In genomic region chr6:4940086-4940485, GRCm38 (mm10) we compare ENCODE assay signal across 23 mouse cellular contexts. TPM values are rescaled to one million over a fixed set of nuclear protein-coding genes. Genes with fewer than 3 reads are reported as not detected.
DNase-seq lines count a peak whose midpoint lies in the region; ATAC-seq lines count a peak whose summit lies in the region.
"Had no signal": no experiment of that assay in that cellular context is flagged by ENCODE, and none has a peak within 500 bp of the region (broad histone marks: within the 10 kb centered on the region; RNA-seq: fewer than 3 reads in every experiment).

No protein-coding gene starts in this region.

- no peaks in the 10 kb centered on the region for H3K9me3 ChIP-seq in hindbrain, embryonic 10.5 days
- H3K9me3 ChIP-seq in hindbrain, embryonic 13.5 days: no peaks in the 10 kb centered on the region
- H3K9me3 ChIP-seq in embryonic facial prominence, embryonic 10.5 days: no peaks in the 10 kb centered on the region
- no peaks in the 10 kb centered on the region for H3K9me3 ChIP-seq in forebrain, embryonic 16.5 days (ENCODE audit: control insufficient read depth, low read length)
- H3K9me3 ChIP-seq: heart, embryonic 13.5 days; limb, embryonic 15.5 days; midbrain, embryonic 12.5 days had no signal

- H3K4me3 ChIP-seq in hindbrain, embryonic 10.5 days: no peak overlapping the region
- H3K4me3 ChIP-seq in hindbrain, embryonic 13.5 days: no peak overlapping the region
- no peak overlapping the region for H3K4me3 ChIP-seq in embryonic facial prominence, embryonic 10.5 days
- H3K4me3 ChIP-seq in forebrain, embryonic 16.5 days (replicated peaks; ENCODE audit: low read length): no peak overlapping the region
- H3K4me3 ChIP-seq: gastrocnemius, adult 2 months; heart, embryonic 13.5 days; limb, embryonic 15.5 days; midbrain, embryonic 12.5 days; myocyte had no signal

- H3K27ac ChIP-seq in hindbrain, embryonic 10.5 days: peak overlapping the region; percentile 64
- H3K27ac ChIP-seq in hindbrain, embryonic 13.5 days: no peak overlapping the region
- H3K27ac ChIP-seq in embryonic facial prominence, embryonic 10.5 days (replicated peaks): peak overlapping the region; percentile 80
- H3K27ac ChIP-seq in forebrain, embryonic 16.5 days (ENCODE audit: low read length): no peak overlapping the region
- H3K27ac ChIP-seq: gastrocnemius, adult 2 months; heart, embryonic 13.5 days; limb, embryonic 15.5 days; midbrain, embryonic 12.5 days; stomach, postnatal 0 days had no signal

- H3K36me3 ChIP-seq in hindbrain, embryonic 10.5 days: 0 out of 2 replicates have a peak, but pooled peaks cover 7% of the 10 kb centered on the region
- H3K36me3 ChIP-seq in hindbrain, embryonic 13.5 days: no peaks in the 10 kb centered on the region
- H3K36me3 ChIP-seq in embryonic facial prominence, embryonic 10.5 days (replicated peaks): peaks cover 5% of the 10 kb centered on the region; the same call in 1 of the 2 replicates
- no peaks in the 10 kb centered on the region for H3K36me3 ChIP-seq in forebrain, embryonic 16.5 days (ENCODE audit: control insufficient read depth, insufficient read depth)
- H3K36me3 ChIP-seq: limb, embryonic 15.5 days; midbrain, embryonic 12.5 days had no signal

- H3K4me1 ChIP-seq in hindbrain, embryonic 10.5 days (replicated peaks): peaks cover 35% of the 10 kb centered on the region
- peaks cover 5% of the 10 kb centered on the region for H3K4me1 ChIP-seq in hindbrain, embryonic 13.5 days (replicated peaks)
- peaks cover 49% of the 10 kb centered on the region for H3K4me1 ChIP-seq in embryonic facial prominence, embryonic 10.5 days
- H3K4me1 ChIP-seq in forebrain, embryonic 16.5 days (replicated peaks; ENCODE audit: control insufficient read depth, insufficient read depth, low read length): 0 out of 2 replicates have a peak, but pooled peaks cover 8% of the 10 kb centered on the region

- ATAC-seq in hindbrain, embryonic 13.5 days (ENCODE audit: low FRiP score): no peak
- ATAC-seq in forebrain, embryonic 16.5 days: 0 out of 2 replicates have a peak, but pooled peaks have one; percentile 24
- ATAC-seq: CD4-positive, CD25-positive, alpha-beta regulatory T cell, adult 4 months; lung, postnatal 0 days; Patski had no signal

- 72% methylated on average over 6 of the region's 6 CpGs for WGBS in hindbrain, embryonic 10.5 days
- WGBS in hindbrain, embryonic 13.5 days: 69% methylated on average over 6 of the region's 6 CpGs
- WGBS in embryonic facial prominence, embryonic 10.5 days: 49% methylated on average over 6 of the region's 6 CpGs
- 58% methylated on average over 6 of the region's 6 CpGs for WGBS in forebrain, embryonic 16.5 days

- H3K4me2 ChIP-seq in hindbrain, embryonic 13.5 days: no peak overlapping the region
- no peak overlapping the region for H3K4me2 ChIP-seq in forebrain, embryonic 16.5 days (ENCODE audit: low read length)
- H3K4me2 ChIP-seq: heart, embryonic 13.5 days; limb, embryonic 15.5 days; midbrain, embryonic 12.5 days had no signal

- H3K9ac ChIP-seq in hindbrain, embryonic 13.5 days: no peak overlapping the region
- H3K9ac ChIP-seq in forebrain, embryonic 16.5 days (replicated peaks; ENCODE audit: low read depth, low read length): no peak overlapping the region
- H3K9ac ChIP-seq: heart, embryonic 13.5 days; limb, embryonic 15.5 days; midbrain, embryonic 12.5 days had no signal

- DNase-seq in embryo, embryonic 11 days: peak; percentile 23
- no peak for DNase-seq in embryo, embryonic 9.5 days (ENCODE audit: extremely low spot score)
- DNase-seq in hindbrain, embryonic 10.5 days (ENCODE audit: low spot score): no peak
- DNase-seq in embryonic facial prominence, embryonic 10.5 days (ENCODE audit: low spot score): no peak
- no peak for DNase-seq in spleen, adult 12 weeks (ENCODE audit: low spot score)
- DNase-seq: adrenal gland, postnatal 10 days; cerebellum, adult 9-11 months; gastrocnemius, adult 2 months; heart, postnatal 36 days; kidney, adult 11 months; kidney, postnatal 10 days; right cerebral cortex, postnatal 4 days; thymus, postnatal 14 days had no signal

- no peaks in the 10 kb centered on the region for H3K27me3 ChIP-seq in hindbrain, embryonic 10.5 days (ENCODE audit: insufficient read depth, poor library complexity, severe bottlenecking)
- H3K27me3 ChIP-seq in hindbrain, embryonic 13.5 days: no peaks in the 10 kb centered on the region
- no peaks in the 10 kb centered on the region for H3K27me3 ChIP-seq in embryonic facial prominence, embryonic 10.5 days (replicated peaks; ENCODE audit: low read depth, poor library complexity, severe bottlenecking)
- no peaks in the 10 kb centered on the region for H3K27me3 ChIP-seq in forebrain, embryonic 16.5 days (replicated peaks; ENCODE audit: control insufficient read depth, insufficient read depth, low read length)
- H3K27me3 ChIP-seq: heart, embryonic 13.5 days; limb, embryonic 15.5 days; midbrain, embryonic 12.5 days; Patski had no signal

RNA-seq across cellular contexts. Expression of gene Ppp1r9a, which starts 37.4 kb away (rescaled TPM):
- polyA plus RNA-seq in hindbrain, embryonic 10.5 days (2016; fragmentation: Nextera tagmentation; extraction: Ambion mirVana): 19.0 and 19.2 TPM in 2 replicates
- polyA plus RNA-seq in hindbrain, embryonic 13.5 days (2015; fragmentation: Nextera tagmentation; extraction: Ambion mirVana): 42.0 and 43.5 TPM in 2 replicates
- polyA plus RNA-seq in embryonic facial prominence, embryonic 10.5 days (2016; fragmentation: Nextera tagmentation; extraction: Ambion mirVana): 15.3 and 17.8 TPM in 2 replicates
- polyA plus RNA-seq in forebrain, embryonic 16.5 days (2015; fragmentation: Nextera tagmentation; extraction: Ambion mirVana): 33.2 and 41.7 TPM in 2 replicates

Comparison
In these comparisons a context has a peak if more than half of its experiments do, and no peak if none do; other contexts are left out.
1. H3K27ac ChIP-seq: peak in hindbrain, embryonic 10.5 days (single experiment) and embryonic facial prominence, embryonic 10.5 days (single experiment); none in hindbrain, embryonic 13.5 days (single experiment) and forebrain, embryonic 16.5 days (single experiment).